Mouse (Mus musculus) adrenal gland (tissue): ENCODE results near the gene Trpm8.

Source experiments
- intact Hi-C: fragments of 180-260 bp; cut with DNase I; formaldehyde crosslinking; loops from one replicate; pipeline ENCODE4 v1.15.1; 2025

The Trpm8 gene

GRCm38 (mm10) chr1:88300301-88301050 lies 23.0 kb downstream of the Trpm8 start:
- intact Hi-C loops: no loop called here

- intact Hi-C loops: no loop called here
Observed at GRCm38 (mm10) chr1:88301121-88302014, 23.9 kb downstream of the Trpm8 start.

GRCm38 (mm10) chr1:88302057-88302740 lies 24.7 kb downstream of the Trpm8 start:
- intact Hi-C loops: no loop called here

GRCm38 (mm10) chr1:88303762-88304161 lies 26.3 kb downstream of the Trpm8 start:
- intact Hi-C loops: no loop called here

GRCm38 (mm10) chr1:88304261-88304985 lies 27.0 kb downstream of the Trpm8 start:
- intact Hi-C loops: no loop called here

- intact Hi-C loops: no loop called here
Observed at GRCm38 (mm10) chr1:88305018-88305795, 27.7 kb downstream of the Trpm8 start.

- intact Hi-C loops: no loop called here
Observed at GRCm38 (mm10) chr1:88306543-88306942, 29.1 kb downstream of the Trpm8 start.

- intact Hi-C loops: no loop called here
Observed at GRCm38 (mm10) chr1:88307180-88307579, 29.7 kb downstream of the Trpm8 start.

- intact Hi-C loops: no loop called here
Observed at GRCm38 (mm10) chr1:88309020-88309419, 31.6 kb downstream of the Trpm8 start.

GRCm38 (mm10) chr1:88309905-88310304 lies 32.4 kb downstream of the Trpm8 start:
- intact Hi-C loops: no loop called here

GRCm38 (mm10) chr1:88310349-88310748 lies 32.9 kb downstream of the Trpm8 start:
- intact Hi-C loops: no loop called here

- intact Hi-C loops: no loop called here
Observed at GRCm38 (mm10) chr1:88317279-88317678, 39.8 kb downstream of the Trpm8 start.

- intact Hi-C loops: no loop called here
Observed at GRCm38 (mm10) chr1:88318531-88319060, 41.1 kb downstream of the Trpm8 start.

- intact Hi-C loops: no loop called here
Observed at GRCm38 (mm10) chr1:88320821-88321395, 43.4 kb downstream of the Trpm8 start.

GRCm38 (mm10) chr1:88322146-88322545 lies 44.7 kb downstream of the Trpm8 start:
- intact Hi-C loops: no loop called here

- intact Hi-C loops: no loop called here
Observed at GRCm38 (mm10) chr1:88323101-88323500, 45.6 kb downstream of the Trpm8 start.

- intact Hi-C loops: no loop called here
Observed at GRCm38 (mm10) chr1:88339481-88339880, 62.0 kb downstream of the Trpm8 start.

- intact Hi-C loops: no loop called here
Observed at GRCm38 (mm10) chr1:88342615-88343014, 65.2 kb downstream of the Trpm8 start.

- intact Hi-C loops: no loop called here
Observed at GRCm38 (mm10) chr1:88345580-88345979, 68.1 kb downstream of the Trpm8 start.
